Mouse (Mus musculus) embryonic facial prominence, embryonic 12.5 days (tissue): ENCODE results near the gene Rsph10b. TPM values are rescaled to one million over a fixed set of nuclear protein-coding genes. Genes with fewer than 3 reads are reported as not detected.

Experiments
- ATAC-seq: fragments of 200-750 bp; cut with Nextera tagmentation; 2 replicates; pipeline ENCODE4 v1.8.0; 2017; ENCODE audit not compliant: insufficient number of reproducible peaks, insufficient read depth, low FRiP score, low TSS enrichment
- H3K27ac ChIP-seq: fragments of 300-500 bp; sonication (generic); 2 replicates; pipeline ENCODE4 v1.5.1; 2016; ENCODE audit warnings: mild to moderate bottlenecking
- H3K27me3 ChIP-seq: fragments of 300-500 bp; sonication (generic); 2 replicates; pipeline ENCODE4 v1.6.1; 2016; ENCODE audit warnings: mild to moderate bottlenecking, moderate library complexity
- H3K36me3 ChIP-seq: fragments of 300-500 bp; sonication (generic); 2 replicates; pipeline ENCODE4 v1.6.1; 2016; ENCODE audit warnings: mild to moderate bottlenecking
- H3K4me1 ChIP-seq: fragments of 300-500 bp; sonication (generic); 2 replicates; pipeline ENCODE4 v1.6.1; 2016
- H3K4me2 ChIP-seq: fragments of 300-500 bp; sonication (generic); replicated peaks from 2 replicates; pipeline ENCODE4 v1.6.1; 2016; ENCODE audit warnings: mild to moderate bottlenecking, moderate library complexity
- H3K4me3 ChIP-seq: fragments of 300-500 bp; sonication (generic); 2 replicates; pipeline ENCODE4 v1.5.1; 2016; ENCODE audit warnings: mild to moderate bottlenecking
- H3K9ac ChIP-seq: fragments of 300-500 bp; sonication (generic); 2 replicates; pipeline ENCODE4 v1.6.1; 2016; ENCODE audit warnings: mild to moderate bottlenecking, moderate library complexity
- H3K9me3 ChIP-seq: fragments of 300-500 bp; sonication (generic); 2 replicates; pipeline ENCODE4 v1.6.1; 2016; ENCODE audit warnings: mild to moderate bottlenecking, moderate library complexity
- WGBS: fragments of 180-500 bp; shearing (Covaris S2); methylation state at CpG from one replicate; pipeline ENCODE4 v1.1.7; 2016; 5-methylcytosine and 5-hydroxymethylcytosine counted together
- polyA plus RNA-seq: library from polyadenylated mRNA; unstranded; fragments of >200 nt; fragmentation: Nextera tagmentation; extraction: Ambion mirVana; gene quantifications from 2 replicates; pipeline ENCODE4 v1.2.1, GENCODE M21; 2016

The Rsph10b gene
- 0.77 and 1.3 TPM in 2 replicates for polyA plus RNA-seq

DNA sequence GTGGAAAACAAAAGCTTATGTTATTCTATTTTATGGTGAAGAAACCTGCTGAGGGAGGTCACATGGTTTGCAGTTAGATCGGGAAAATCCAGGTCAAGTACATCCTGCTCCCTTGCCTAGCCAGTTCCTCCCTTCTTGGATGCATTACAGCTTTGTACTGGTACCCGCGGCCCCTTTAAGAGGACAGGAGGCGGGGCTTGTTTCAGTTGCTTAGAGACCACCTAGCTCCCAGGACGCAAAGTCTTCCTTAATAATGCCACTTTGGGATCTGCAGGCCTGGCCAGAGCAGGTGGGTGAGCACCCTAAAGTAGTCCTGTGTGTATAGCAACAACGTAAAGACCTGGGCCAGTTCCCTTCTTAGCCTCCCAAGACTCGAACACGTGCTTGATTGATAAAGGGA, at the start of gene Rsph10b:
Gene Rsph10b (plus strand): TSS at position 205 of the 400 bp plus-strand sequence.
- ATAC-seq, result no peak
- H3K4me2 ChIP-seq, result no peak within 1 kb of the TSS
- WGBS, result 11% methylated on average over 8 of the region's 8 CpGs

DNA sequence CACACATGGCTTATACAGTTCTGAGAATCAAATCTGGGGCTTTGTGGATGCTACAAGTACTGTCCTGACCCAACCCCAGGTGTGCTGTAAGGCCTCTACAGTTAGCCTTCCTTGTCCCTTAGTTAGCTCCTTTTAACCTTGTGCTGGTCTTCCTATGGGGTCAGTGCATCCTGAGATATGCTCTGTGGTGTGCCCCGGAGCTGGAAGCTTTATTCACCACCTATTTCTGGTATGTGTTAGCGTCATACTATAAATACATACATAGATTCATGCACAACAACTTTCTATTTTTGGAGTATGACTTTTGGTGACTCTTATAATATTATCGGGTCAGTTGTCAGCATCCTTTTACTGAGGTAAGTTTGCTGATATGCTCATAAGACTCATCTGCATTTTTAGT, 47.6 kb upstream of the Rsph10b start:
- peaks cover 83% of the 10 kb centered on the region for H3K36me3 ChIP-seq
- no peak overlapping the region for H3K4me2 ChIP-seq
- H3K27ac ChIP-seq, result no peak overlapping the region
- no peaks in the 10 kb centered on the region for H3K9me3 ChIP-seq
- H3K4me3 ChIP-seq, result no peak overlapping the region
- H3K27me3 ChIP-seq, result no peaks in the 10 kb centered on the region
- ATAC-seq, result no peak
- 96% methylated on average over 3 of the region's 3 CpGs for WGBS
- H3K4me1 ChIP-seq, result no peaks in the 10 kb centered on the region
- no peak overlapping the region for H3K9ac ChIP-seq

More for the DNA sequence above, at the start of gene Rsph10b:
- Histone ChIP-seq H3K27me3 (no peaks in the 10 kb centered on the region), H3K9me3 (no peaks in the 10 kb centered on the region), H3K4me1 (no peaks in the 10 kb centered on the region), H3K9ac (no peak within 1 kb of the TSS), H3K4me3 (no peak within 1 kb of the TSS), H3K27ac (no peak within 1 kb of the TSS), H3K36me3 (peaks cover 43% of the 10 kb centered on the region)

DNA sequence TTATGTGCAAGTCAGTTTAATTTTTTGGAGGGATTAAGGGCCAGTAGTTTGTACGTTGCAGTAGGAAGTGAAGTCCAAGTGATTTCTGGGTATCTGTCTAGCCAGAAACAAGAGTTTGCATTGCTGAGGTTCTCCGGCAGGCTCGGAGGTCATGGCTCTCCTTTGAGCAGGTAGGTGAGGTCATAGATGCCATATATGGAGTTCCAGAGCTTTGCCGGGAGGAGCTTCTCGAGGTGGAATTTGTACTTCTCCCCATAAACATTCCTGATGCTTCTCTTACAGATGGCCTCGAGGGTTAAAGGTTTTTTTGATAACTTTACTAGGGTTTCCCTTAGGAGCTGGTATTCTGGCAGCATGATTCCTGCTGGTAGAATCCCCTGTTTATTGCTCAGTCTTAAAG, 42.1 kb upstream of the Rsph10b start:
- H3K9me3 ChIP-seq, result no peaks in the 10 kb centered on the region
- H3K4me1 ChIP-seq, result no peaks in the 10 kb centered on the region
- no peak overlapping the region for H3K27ac ChIP-seq
- no peak overlapping the region for H3K4me3 ChIP-seq
- no peak overlapping the region for H3K9ac ChIP-seq
- no peak for ATAC-seq
- H3K27me3 ChIP-seq, result no peaks in the 10 kb centered on the region
- whole genome bisulfite sequencing, result 81% methylated on average over 6 of the region's 6 CpGs
- peaks cover 53% of the 10 kb centered on the region for H3K36me3 ChIP-seq
- no peak overlapping the region for H3K4me2 ChIP-seq

DNA sequence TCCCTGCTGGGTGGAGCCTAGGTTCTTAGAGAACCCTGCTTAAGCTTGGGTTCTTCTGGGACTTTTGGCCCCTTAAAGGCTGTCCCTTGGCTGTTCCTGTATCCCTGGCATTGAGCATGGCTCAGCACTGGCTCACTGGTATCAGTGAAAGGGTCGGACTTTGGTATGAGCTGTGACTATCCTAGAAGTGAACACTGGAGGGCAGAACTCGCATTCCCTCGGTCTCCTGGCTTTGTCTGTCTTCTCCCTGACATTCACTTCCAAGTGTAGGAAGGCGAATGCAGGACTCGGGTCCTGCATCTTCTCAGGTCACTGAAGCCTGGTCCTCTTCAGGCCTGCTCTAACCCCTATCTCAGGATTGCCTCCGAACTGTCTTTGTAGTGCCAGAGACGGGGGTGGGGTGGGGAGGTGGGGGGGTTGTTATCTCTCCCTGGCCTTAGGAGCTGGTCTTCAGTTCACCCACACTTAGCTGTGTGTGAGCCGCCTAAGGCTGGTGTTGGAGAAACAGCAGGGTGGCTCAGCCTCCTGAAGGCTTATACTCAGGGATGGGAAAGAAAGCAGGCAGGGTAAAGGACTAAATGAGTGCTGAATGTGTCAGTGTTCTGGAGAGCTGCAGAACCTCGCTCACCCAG, 40.5 kb upstream of the Rsph10b start:
- Histone ChIP-seq H3K4me3 (no peak overlapping the region), H3K9ac (no peak overlapping the region), H3K36me3 (peaks cover 44% of the 10 kb centered on the region), H3K4me1 (no peaks in the 10 kb centered on the region), H3K9me3 (no peaks in the 10 kb centered on the region), H3K4me2 (no peak overlapping the region), H3K27me3 (no peaks in the 10 kb centered on the region), H3K27ac (no peak overlapping the region)
- ATAC-seq, result no peak
- WGBS, result 73% methylated on average over 9 of the region's 9 CpGs

DNA sequence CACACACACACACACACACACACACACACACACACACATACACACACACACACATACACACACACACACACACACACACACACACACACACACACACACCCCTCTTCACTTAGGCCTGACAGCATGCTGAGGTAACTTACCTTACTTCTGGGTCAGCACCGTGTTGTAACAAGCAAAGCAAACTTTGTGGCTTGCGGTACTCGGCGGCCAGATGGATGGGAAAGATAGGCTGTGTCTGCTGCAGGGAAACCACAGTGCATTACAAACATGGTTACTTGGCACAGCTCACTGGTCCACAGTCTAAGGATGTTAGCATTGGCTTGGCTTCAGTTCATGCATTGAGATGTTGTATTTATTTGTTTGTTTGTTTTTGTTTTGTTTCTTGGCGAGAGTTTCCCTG, 39.4 kb upstream of the Rsph10b start:
- no peaks in the 10 kb centered on the region for H3K27me3 ChIP-seq
- peaks cover 46% of the 10 kb centered on the region for H3K36me3 ChIP-seq
- no peaks in the 10 kb centered on the region for H3K9me3 ChIP-seq
- no peaks in the 10 kb centered on the region for H3K4me1 ChIP-seq
- ATAC-seq, result no peak
- no peak overlapping the region for H3K4me3 ChIP-seq
- H3K27ac ChIP-seq, result no peak overlapping the region
- WGBS, result 77% methylated on average over 5 of the region's 5 CpGs
- H3K9ac ChIP-seq, result no peak overlapping the region
- no peak overlapping the region for H3K4me2 ChIP-seq

DNA sequence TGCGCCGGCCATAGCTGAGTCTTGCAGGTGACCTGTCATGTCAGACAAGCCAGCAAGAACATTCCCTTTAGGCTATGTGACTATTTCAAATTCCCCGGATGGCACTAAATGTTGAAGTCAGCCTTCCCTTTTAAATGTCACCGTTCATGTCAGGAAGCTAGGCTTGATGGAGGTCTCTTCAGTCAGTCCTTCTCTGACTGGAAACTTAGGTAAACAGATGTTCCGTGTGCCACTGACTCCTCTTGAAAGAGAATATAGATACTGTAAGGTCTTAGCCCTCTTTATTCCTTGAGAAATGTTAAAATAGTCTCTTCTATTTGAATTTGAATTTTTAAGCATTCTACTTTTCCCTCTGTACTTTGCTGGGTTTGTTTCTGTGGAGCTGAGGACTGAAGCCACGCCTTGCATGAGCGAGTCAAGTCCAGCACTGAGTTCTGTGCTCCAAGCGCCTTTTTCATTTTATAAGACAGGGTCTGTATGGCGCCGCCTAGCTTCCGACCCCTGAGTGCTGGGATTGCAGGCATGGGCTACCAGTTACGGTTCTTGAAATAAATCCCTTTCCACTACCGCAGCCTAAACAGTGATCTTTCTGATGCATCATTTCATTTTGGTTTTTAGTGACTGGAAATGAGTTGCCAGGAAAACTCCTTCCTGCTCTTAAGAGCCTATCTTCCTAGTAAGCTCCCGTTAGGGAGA, 35.1 kb upstream of the Rsph10b start, which contains the start of gene Ankrd61:
Gene Ankrd61 (minus strand): TSS at position 51 of the 696 bp plus-strand sequence.
- Histone ChIP-seq H3K36me3 (peaks cover 59% of the 10 kb centered on the region), H3K4me1 (no peaks in the 10 kb centered on the region), H3K4me2 (no peak within 1 kb of the TSS), H3K27me3 (no peaks in the 10 kb centered on the region), H3K4me3 (no peak within 1 kb of the TSS), H3K27ac (no peak within 1 kb of the TSS), H3K9ac (no peak within 1 kb of the TSS), H3K9me3 (no peaks in the 10 kb centered on the region)
- no peak for ATAC-seq
- WGBS, result 84% methylated on average over 14 of the region's 14 CpGs

DNA sequence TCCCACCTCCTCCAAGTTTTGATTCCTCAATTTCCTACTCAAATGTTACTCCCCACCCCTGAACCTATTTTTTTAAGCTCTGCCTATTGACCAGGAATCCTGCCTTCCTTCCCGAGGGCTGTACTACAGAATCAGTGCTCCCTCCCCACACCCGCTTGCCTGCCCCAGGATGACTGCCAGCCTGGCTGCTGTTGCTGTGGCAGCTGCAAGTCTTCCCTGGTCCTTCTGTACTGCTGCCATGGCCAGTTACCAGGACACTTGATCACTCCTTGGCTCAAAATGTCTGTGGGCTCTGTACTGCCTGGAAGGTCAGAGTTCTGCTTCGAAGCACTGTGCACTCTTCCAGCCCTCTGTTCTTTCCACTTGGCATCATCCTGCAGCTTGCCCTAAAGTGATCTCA, 30.7 kb upstream of the Rsph10b start:
- H3K4me3 ChIP-seq, result no peak overlapping the region
- no peak overlapping the region for H3K27ac ChIP-seq
- H3K9me3 ChIP-seq, result no peaks in the 10 kb centered on the region
- 90% methylated on average over 3 of the region's 3 CpGs for WGBS
- no peaks in the 10 kb centered on the region for H3K27me3 ChIP-seq
- peaks cover 81% of the 10 kb centered on the region for H3K36me3 ChIP-seq
- no peaks in the 10 kb centered on the region for H3K4me1 ChIP-seq
- H3K4me2 ChIP-seq, result no peak overlapping the region
- no peak overlapping the region for H3K9ac ChIP-seq
- ATAC-seq, result no peak

DNA sequence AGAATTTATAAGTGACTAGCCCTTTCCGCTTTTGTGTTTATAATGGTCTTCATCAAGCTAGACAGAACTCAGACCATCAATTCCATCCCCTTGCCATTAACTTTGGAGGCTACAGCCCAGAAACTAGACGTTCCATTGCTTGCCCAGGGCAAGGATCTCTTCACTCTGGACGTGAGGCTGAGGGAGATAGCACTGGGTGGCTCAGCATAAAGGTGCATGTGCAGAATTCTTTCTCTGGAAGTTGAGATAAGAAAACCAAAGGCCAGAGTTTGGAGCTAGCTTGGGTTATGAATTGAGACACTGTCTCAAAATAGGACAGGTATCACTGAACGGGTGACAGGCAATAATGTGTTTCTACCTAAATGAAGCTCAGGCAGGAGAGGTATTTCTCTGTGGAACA, 29.0 kb upstream of the Rsph10b start:
- no peak overlapping the region for H3K9ac ChIP-seq
- H3K36me3 ChIP-seq, result peaks cover 65% of the 10 kb centered on the region
- H3K9me3 ChIP-seq, result no peaks in the 10 kb centered on the region
- ATAC-seq, result no peak
- peaks cover 9% of the 10 kb centered on the region; the same call in 1 of the 2 replicates for H3K4me1 ChIP-seq
- H3K27ac ChIP-seq, result no peak overlapping the region
- no peak overlapping the region for H3K4me2 ChIP-seq
- H3K4me3 ChIP-seq, result no peak overlapping the region
- WGBS, result 91% methylated on average over 4 of the region's 4 CpGs
- H3K27me3 ChIP-seq, result no peaks in the 10 kb centered on the region

DNA sequence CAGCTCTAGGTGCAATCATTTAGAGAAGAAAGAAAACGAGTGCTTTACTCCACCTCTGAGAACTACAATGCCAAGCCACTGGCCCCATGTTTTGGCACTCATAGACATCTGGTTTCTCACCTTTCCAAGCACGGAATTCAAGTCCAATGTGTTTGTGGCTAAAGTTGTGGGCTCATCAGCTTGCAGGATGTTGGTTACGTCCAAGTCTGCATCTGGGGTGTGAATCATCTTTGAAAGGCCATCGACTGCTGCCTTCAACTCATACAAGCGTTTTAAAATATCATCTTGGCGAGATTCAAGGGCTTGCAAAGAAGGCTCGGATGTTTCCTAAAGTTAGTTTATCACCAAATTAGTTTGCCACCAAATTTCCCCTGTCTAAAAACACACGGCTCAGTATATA, 26.4 kb upstream of the Rsph10b start:
- Histone ChIP-seq H3K4me2 (no peak overlapping the region), H3K4me1 (peaks cover 18% of the 10 kb centered on the region), H3K4me3 (no peak overlapping the region), H3K9ac (no peak overlapping the region), H3K27ac (no peak overlapping the region), H3K27me3 (no peaks in the 10 kb centered on the region), H3K9me3 (no peaks in the 10 kb centered on the region), H3K36me3 (peaks cover 43% of the 10 kb centered on the region)
- WGBS, result 87% methylated on average over 8 of the region's 8 CpGs
- ATAC-seq, result no peak

DNA sequence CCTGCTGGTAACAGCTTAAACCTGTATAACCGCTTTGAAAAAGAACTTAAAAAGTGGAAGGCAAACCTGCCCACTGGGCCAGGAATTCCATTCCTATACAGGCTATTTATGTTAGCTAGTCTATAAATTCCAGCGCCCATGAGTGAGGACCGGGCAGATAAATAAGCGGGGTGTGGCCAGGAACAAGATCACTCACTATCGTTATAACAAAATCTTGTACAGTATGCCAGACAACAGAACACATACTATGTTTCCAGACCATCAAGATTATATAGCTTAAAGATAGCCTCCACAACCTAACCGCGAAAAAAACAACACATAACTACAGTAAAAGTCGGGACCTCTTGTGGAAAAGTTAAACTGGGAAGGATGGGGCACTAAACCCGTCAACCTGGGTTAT, 23.9 kb upstream of the Rsph10b start:
- Histone ChIP-seq H3K27ac (peak overlapping the region; percentile 78), H3K4me2 (peak overlapping the region; percentile 76), H3K9me3 (no peaks in the 10 kb centered on the region), H3K36me3 (peaks cover 21% of the 10 kb centered on the region), H3K4me1 (peaks cover 18% of the 10 kb centered on the region), H3K4me3 (peak overlapping the region; percentile 79), H3K27me3 (no peaks in the 10 kb centered on the region), H3K9ac (peak overlapping the region; percentile 63)
- no peak for ATAC-seq
- 2% methylated on average over 9 of the region's 9 CpGs for WGBS

DNA sequence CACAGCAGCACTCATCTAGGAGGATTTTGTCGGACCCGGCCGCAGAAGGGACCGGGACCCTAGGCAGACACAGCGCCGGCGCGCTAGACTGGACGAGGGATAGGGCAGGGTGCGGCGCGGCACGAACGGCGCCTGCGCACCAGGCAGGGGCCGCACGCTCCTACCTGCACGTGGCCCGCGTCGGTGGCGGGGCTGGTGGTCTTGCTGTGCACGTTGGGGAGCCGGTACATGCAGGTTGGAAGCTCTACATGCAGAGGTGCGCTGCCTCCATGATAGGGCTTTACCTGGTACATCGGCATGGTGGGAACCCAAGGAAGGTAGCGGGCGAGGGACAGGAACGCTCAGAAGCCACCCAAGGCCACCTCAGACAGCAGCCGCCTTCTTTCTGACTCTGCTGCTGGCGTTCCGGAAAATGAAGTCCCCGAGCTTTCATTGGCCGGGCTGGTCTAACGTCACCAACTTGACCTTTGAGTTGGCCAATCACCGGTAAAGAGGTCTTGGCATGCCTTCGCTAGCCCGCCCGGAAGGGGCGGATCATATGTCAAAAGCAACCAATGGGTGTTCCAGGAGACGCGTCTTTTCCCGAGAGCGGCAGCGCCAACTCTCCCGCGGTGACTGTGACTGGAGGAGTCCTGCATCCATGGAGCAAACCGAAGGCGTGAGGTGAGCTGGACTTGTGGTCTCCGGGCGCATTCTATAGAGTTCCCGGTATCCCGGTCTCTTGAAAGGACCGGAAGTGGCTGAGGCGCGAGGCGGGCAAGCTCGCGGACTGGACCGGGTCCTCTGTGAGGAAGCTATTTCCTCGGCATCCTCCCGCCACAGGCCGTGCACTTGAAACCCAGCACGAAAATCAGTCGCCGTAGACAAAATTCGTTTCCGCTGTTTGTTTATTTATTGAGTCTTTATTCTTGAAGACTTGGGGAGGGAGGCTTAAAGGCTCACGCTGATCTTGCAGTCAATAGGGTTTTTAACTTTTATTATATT, 23.1 kb upstream of the Rsph10b start, which contains the start of the genes Aimp2 and Pms2:
Gene Aimp2 (minus strand): TSS at position 431 of the 984 bp plus-strand sequence.
Gene Pms2 (plus strand): TSS at position 548 of the 984 bp plus-strand sequence.
- H3K36me3 ChIP-seq, result peaks cover 13% of the 10 kb centered on the region
- WGBS, result under 1% methylated on average over 70 of the region's 70 CpGs
- peak within 1 kb of the TSS; percentile 76 for H3K4me2 ChIP-seq
- peaks cover 18% of the 10 kb centered on the region for H3K4me1 ChIP-seq
- H3K4me3 ChIP-seq, result peak within 1 kb of the TSS; percentile 79
- no peaks in the 10 kb centered on the region for H3K9me3 ChIP-seq
- peak within 1 kb of the TSS; percentile 64 for H3K9ac ChIP-seq
- peak; percentile 98 for ATAC-seq
- H3K27me3 ChIP-seq, result no peaks in the 10 kb centered on the region
- H3K27ac ChIP-seq, result peak within 1 kb of the TSS; percentile 78
